Mouse (Mus musculus) liver, embryonic 14 days (tissue): ENCODE measurements around the gene Man1b1. TPM values are rescaled to one million over a fixed set of nuclear protein-coding genes. Genes with fewer than 3 reads are reported as not detected.

ENCODE experiments used
- polyA plus RNA-seq: library from polyadenylated mRNA; depleted of rRNA; stranded (reverse); fragments of >200 nt; gene quantifications from 2 replicates; pipeline ENCODE4 v1.2.3, GENCODE M21; 2012; rRNA removed

Man1b1 gene
- 5.0 and 8.0 TPM in 2 replicates for polyA plus RNA-seq

GRCm38 (mm10) chr2:25332286-25333160, at the start of gene Man1b1:
Gene Man1b1, plus strand, starts transcription at chr2:25332338.

GRCm38 (mm10) chr2:25287927-25288649, 44.0 kb upstream of the Man1b1 start, which contains the start of gene Tmem210:
Gene Tmem210, plus strand, starts transcription at chr2:25288145.

GRCm38 (mm10) chr2:25289651-25290050, 42.5 kb upstream of the Man1b1 start, which contains the start of gene Lrrc26:
Gene Lrrc26, plus strand, starts transcription at chr2:25289915.

GRCm38 (mm10) chr2:25318971-25319773, 13.0 kb upstream of the Man1b1 start, which contains the start of gene Grin1:
Gene Grin1, minus strand, starts transcription at chr2:25319187.

GRCm38 (mm10) chr2:25356208-25357079, 24.3 kb downstream of the Man1b1 start, which contains the start of gene Dpp7:
Gene Dpp7, minus strand, starts transcription at chr2:25356359.

GRCm38 (mm10) chr2:25365091-25365761, 33.1 kb downstream of the Man1b1 start, which contains the start of gene Uap1l1:
Gene Uap1l1, minus strand, starts transcription at chr2:25365682.

GRCm38 (mm10) chr2:25371764-25372643, 39.9 kb downstream of the Man1b1 start, which contains the start of gene Sapcd2:
Gene Sapcd2, plus strand, starts transcription at chr2:25372321.

GRCm38 (mm10) chr2:25395721-25396596, 63.8 kb downstream of the Man1b1 start, which contains the start of gene Entpd2:
Gene Entpd2, plus strand, starts transcription at chr2:25395874.

GRCm38 (mm10) chr2:25399051-25399450, 66.9 kb downstream of the Man1b1 start, which contains the start of gene Npdc1:
Gene Npdc1, plus strand, starts transcription at chr2:25399351.

Other genes with a start within 250 kb of the Man1b1 start
- gene Noxa1, start 237.2 kb upstream of the Man1b1 start, polyA plus RNA-seq, result 1.2 and 1.5 TPM in 2 replicates
- gene Nrarp, start 151.6 kb upstream of the Man1b1 start, polyA plus RNA-seq, result 3.4 and 4.2 TPM in 2 replicates
- 2.9 and 4.0 TPM in 2 replicates for gene Tor4a, start 135.5 kb upstream of the Man1b1 start, polyA plus RNA-seq
- 16.1 and 18.8 TPM in 2 replicates for gene Nelfb, start 120.8 kb upstream of the Man1b1 start, polyA plus RNA-seq
- not detected in 2 replicates for gene Stpg3, start 117.7 kb upstream of the Man1b1 start, polyA plus RNA-seq
- 0.03 and 1.2 TPM in 2 replicates for gene Fam166a, start 113.6 kb upstream of the Man1b1 start, polyA plus RNA-seq
- gene Tubb4b, start 107.6 kb upstream of the Man1b1 start, polyA plus RNA-seq, result 658 and 704 TPM in 2 replicates
- gene Slc34a3, start 98.0 kb upstream of the Man1b1 start, polyA plus RNA-seq, result not detected in 2 replicates
- 0.02 TPM in 1 of 2 replicates, not detected in the other for gene Rnf224, start 95.6 kb upstream of the Man1b1 start, polyA plus RNA-seq
- 0.60 and 0.69 TPM in 2 replicates for gene Rnf208, start 90.1 kb upstream of the Man1b1 start, polyA plus RNA-seq
- not detected in 2 replicates for gene Cysrt1, start 89.9 kb upstream of the Man1b1 start, polyA plus RNA-seq
- gene AL732309.1, start 85.5 kb upstream of the Man1b1 start, polyA plus RNA-seq, result 4.7 and 5.3 TPM in 2 replicates
- 6.5 and 7.9 TPM in 2 replicates for gene Tmem203, start 76.9 kb upstream of the Man1b1 start, polyA plus RNA-seq
- 2.0 and 3.1 TPM in 2 replicates for gene Tprn, start 69.7 kb upstream of the Man1b1 start, polyA plus RNA-seq
- 70.9 and 83.9 TPM in 2 replicates for gene Ssna1, start 59.9 kb upstream of the Man1b1 start, polyA plus RNA-seq
- gene Anapc2, start 59.9 kb upstream of the Man1b1 start, polyA plus RNA-seq, result 21.4 and 24.9 TPM in 2 replicates
- not detected in 2 replicates for gene Tmem210, start 44.2 kb upstream of the Man1b1 start, polyA plus RNA-seq
- gene Lrrc26, start 42.4 kb upstream of the Man1b1 start, polyA plus RNA-seq, result 0.02 TPM in 1 of 2 replicates, not detected in the other
- 0.02 and 0.03 TPM in 2 replicates for gene Grin1, start 13.2 kb upstream of the Man1b1 start, polyA plus RNA-seq
- gene Dpp7, start 24.0 kb downstream of the Man1b1 start, polyA plus RNA-seq, result 9.5 and 11.0 TPM in 2 replicates
- 3.3 and 4.3 TPM in 2 replicates for gene Uap1l1, start 33.3 kb downstream of the Man1b1 start, polyA plus RNA-seq
- 18.3 and 19.0 TPM in 2 replicates for gene Sapcd2, start 40.0 kb downstream of the Man1b1 start, polyA plus RNA-seq
- gene Entpd2, start 63.5 kb downstream of the Man1b1 start, polyA plus RNA-seq, result 0.18 and 0.22 TPM in 2 replicates
- 3.2 and 3.7 TPM in 2 replicates for gene Npdc1, start 67.0 kb downstream of the Man1b1 start, polyA plus RNA-seq
- gene Fut7, start 90.9 kb downstream of the Man1b1 start, polyA plus RNA-seq, result 0.37 and 0.68 TPM in 2 replicates
- 1.9 and 2.4 TPM in 2 replicates for gene Abca2, start 96.4 kb downstream of the Man1b1 start, polyA plus RNA-seq
- 0.14 and 0.23 TPM in 2 replicates for gene Clic3, start 124.5 kb downstream of the Man1b1 start, polyA plus RNA-seq
- 7.5 and 7.9 TPM in 2 replicates for gene Paxx, start 128.8 kb downstream of the Man1b1 start, polyA plus RNA-seq
- 0.21 TPM in 2 replicates for gene Ptgds, start 137.7 kb downstream of the Man1b1 start, polyA plus RNA-seq
- gene Lcn12, start 161.6 kb downstream of the Man1b1 start, polyA plus RNA-seq, result not detected in 2 replicates
- 4.5 and 8.5 TPM in 2 replicates for gene Fbxw5, start 168.4 kb downstream of the Man1b1 start, polyA plus RNA-seq
- 19.1 and 24.6 TPM in 2 replicates for gene C8g, start 169.4 kb downstream of the Man1b1 start, polyA plus RNA-seq
- 5.3 and 6.8 TPM in 2 replicates for gene Traf2, start 214.6 kb downstream of the Man1b1 start, polyA plus RNA-seq
- gene Edf1, start 225.5 kb downstream of the Man1b1 start, polyA plus RNA-seq, result 107 and 113 TPM in 2 replicates
- gene Mamdc4, start 242.5 kb downstream of the Man1b1 start, polyA plus RNA-seq, result 6.2 and 6.3 TPM in 2 replicates
- 32.3 and 33.8 TPM in 2 replicates for gene Phpt1, start 242.9 kb downstream of the Man1b1 start, polyA plus RNA-seq
- gene Ajm1, start 249.4 kb downstream of the Man1b1 start, polyA plus RNA-seq, result 0.02 and 0.06 TPM in 2 replicates